ENCODE assay signal across 38 mouse cellular contexts in the genomic region with DNA sequence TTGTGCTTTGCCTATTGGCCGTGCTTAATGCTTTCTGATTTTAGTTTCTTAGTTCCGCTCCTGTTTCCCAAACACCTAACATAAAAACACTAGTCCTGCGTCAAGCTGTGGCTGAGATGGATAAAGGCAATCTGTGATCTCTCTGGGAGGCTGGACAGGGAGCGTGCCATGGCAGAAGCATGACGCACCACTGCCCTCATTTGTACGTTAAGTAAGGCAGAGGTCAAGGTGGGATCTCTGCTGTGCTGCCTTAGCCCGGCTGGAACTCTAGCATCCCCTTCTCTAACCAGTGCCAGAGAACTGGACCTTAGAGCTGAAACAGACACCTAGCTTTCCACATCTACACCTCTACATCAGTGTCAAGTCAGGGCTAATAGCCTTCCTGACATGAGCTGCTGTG. TPM values are rescaled to one million over a fixed set of nuclear protein-coding genes. Genes with fewer than 3 reads are reported as not detected.
"Had no signal": no experiment of that assay in that cellular context is flagged by ENCODE, and none has a peak within 500 bp of the region (broad histone marks: within the 10 kb centered on the region; RNA-seq: fewer than 3 reads in every experiment).

No protein-coding gene starts in this region.

- H3K4me3 ChIP-seq: left cerebral cortex, adult 2 months; limb, embryonic 10.5 days; limb, embryonic 12.5 days; limb, embryonic 13.5 days; limb, embryonic 15.5 days; liver, embryonic 12.5 days; liver, embryonic 13.5 days; liver, embryonic 15.5 days; lung, embryonic 15.5 days; midbrain, embryonic 10.5 days; midbrain, embryonic 12.5 days; midbrain, embryonic 13.5 days; midbrain, embryonic 15.5 days; myocyte; neural tube, embryonic 12.5 days had no signal

- DNase-seq: left cerebral cortex, postnatal 4 days; liver; liver, embryonic 13.5 days; liver, postnatal 0 days; lung, adult 18-20 months; lung, adult 2 months; lung, embryonic 14.5 days; lung, postnatal 10 days; lung, postnatal 14 days; lung, postnatal 36 days; lung, postnatal 4 days; midbrain, embryonic 14.5 days had no signal

- H3K27me3 ChIP-seq: limb, embryonic 12.5 days; limb, embryonic 13.5 days; limb, embryonic 15.5 days; liver, embryonic 12.5 days; liver, embryonic 13.5 days; liver, embryonic 15.5 days; lung, embryonic 15.5 days; midbrain, embryonic 12.5 days; midbrain, embryonic 13.5 days; midbrain, embryonic 15.5 days; neural tube, embryonic 12.5 days had no signal

- ATAC-seq: liver, embryonic 12.5 days; liver, postnatal 0 days; lung, postnatal 0 days; midbrain, embryonic 13.5 days; midbrain, embryonic 15.5 days; midbrain, embryonic 16.5 days had no signal

- H3K4me2 ChIP-seq: limb, embryonic 12.5 days; limb, embryonic 13.5 days; limb, embryonic 15.5 days; liver, embryonic 12.5 days; liver, embryonic 13.5 days; liver, embryonic 15.5 days; lung, embryonic 14.5 days; lung, embryonic 15.5 days; midbrain, embryonic 11.5 days; midbrain, embryonic 12.5 days; midbrain, embryonic 13.5 days; midbrain, embryonic 15.5 days; neural tube, embryonic 12.5 days had no signal

- H3K9me3 ChIP-seq: limb, embryonic 10.5 days; limb, embryonic 12.5 days; limb, embryonic 13.5 days; limb, embryonic 15.5 days; liver, embryonic 12.5 days; liver, embryonic 13.5 days; liver, embryonic 15.5 days; lung, embryonic 15.5 days; midbrain, embryonic 10.5 days; midbrain, embryonic 12.5 days; midbrain, embryonic 13.5 days; midbrain, embryonic 15.5 days; neural tube, embryonic 12.5 days had no signal

- H3K27ac ChIP-seq: left cerebral cortex, adult 2 months; limb, embryonic 10.5 days; limb, embryonic 12.5 days; limb, embryonic 13.5 days; limb, embryonic 15.5 days; liver, embryonic 12.5 days; liver, embryonic 13.5 days; liver, embryonic 14.5 days; liver, embryonic 15.5 days; lung, embryonic 15.5 days; macrophage; midbrain, embryonic 10.5 days; midbrain, embryonic 12.5 days; midbrain, embryonic 13.5 days; midbrain, embryonic 15.5 days; neural tube, embryonic 12.5 days had no signal

- H3K9ac ChIP-seq: limb, embryonic 12.5 days; limb, embryonic 13.5 days; limb, embryonic 15.5 days; liver, embryonic 12.5 days; liver, embryonic 13.5 days; liver, embryonic 14.5 days; liver, embryonic 15.5 days; liver, postnatal 0 days; lung, embryonic 14.5 days; lung, embryonic 15.5 days; midbrain, embryonic 12.5 days; midbrain, embryonic 13.5 days; midbrain, embryonic 15.5 days; neural tube, embryonic 12.5 days had no signal

RNA-seq across cellular contexts. Expression of gene Spx, which starts 31.6 kb away (rescaled TPM):
- total RNA-seq: liver, adult 2 months; megakaryocyte progenitor cell, adult 5-6 weeks; monocyte, adult 5-6 weeks had no signal
- polyA plus RNA-seq: liver, adult 2 months; macrophage had no signal

RNA-seq across cellular contexts. Expression of gene Slco1a5, which starts 58.8 kb away (rescaled TPM):
- total RNA-seq: left cerebral cortex, adult 2 months; left cerebral cortex, adult 8-10 months; left cerebral cortex, postnatal 14 days; liver, adult 2 months; megakaryocyte progenitor cell, adult 5-6 weeks; megakaryocyte-erythroid progenitor cell, adult 5-6 weeks; monocyte, adult 5-6 weeks had no signal
- polyA plus RNA-seq: limb, embryonic 11.5 days; limb, embryonic 12.5 days; limb, embryonic 13.5 days; liver, adult 2 months; liver, embryonic 12.5 days; liver, embryonic 13.5 days; liver, embryonic 14.5 days; liver, embryonic 15.5 days; liver, postnatal 0 days; macrophage had no signal
